Mouse (Mus musculus) liver, embryonic 14.5 days (tissue): ENCODE data around the gene Jdp2.

ENCODE experiments used
- CTCF ChIP-seq: IDR thresholded peaks from 2 replicates; pipeline ENCODE4 v1.5.1; 2016; ENCODE audit warnings: antibody characterized with exemption, low read depth, control low read depth
- EP300 ChIP-seq: IDR thresholded peaks from 2 replicates; pipeline ENCODE4 v1.6.1; 2016; ENCODE audit warnings: antibody characterized with exemption, low read depth

DNA sequence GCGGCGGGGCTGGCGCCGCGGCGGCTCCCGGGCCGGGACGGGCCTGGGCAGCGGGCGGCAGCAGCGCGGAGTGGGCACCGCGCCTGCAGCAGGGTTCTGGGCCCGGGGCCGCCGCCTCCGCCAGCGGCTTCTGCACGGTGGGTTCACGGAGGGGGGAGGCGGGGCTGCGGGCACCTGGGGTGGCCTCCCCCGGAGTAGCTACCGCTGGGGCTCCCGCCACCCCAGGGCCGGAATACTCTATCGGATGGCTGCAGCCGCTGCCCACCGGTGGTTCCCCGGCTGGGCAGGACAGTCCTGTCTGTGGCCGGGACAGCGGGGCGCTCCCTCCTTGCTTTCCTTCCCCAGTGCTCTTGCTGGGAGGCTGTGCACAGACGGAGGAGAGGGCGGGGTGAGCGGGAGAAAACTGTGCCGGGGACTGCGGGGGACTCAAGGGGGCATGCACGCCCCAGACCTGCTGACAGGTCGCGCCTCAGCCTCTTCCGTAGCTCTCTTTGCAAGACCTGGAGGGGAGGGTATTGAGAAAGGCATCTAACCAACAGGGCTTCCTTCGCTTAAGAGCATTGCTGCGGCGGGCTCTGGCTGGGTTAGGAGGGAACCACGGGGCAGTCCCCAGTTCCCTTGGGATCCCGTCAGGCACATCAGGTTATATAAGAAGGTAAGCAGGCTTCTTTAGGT, 788 bp downstream of the Jdp2 start:
- no peak for TF ChIP-seq CTCF
- TF ChIP-seq EP300, result no peak
